Mouse (Mus musculus): ENCODE results near the gene Pappa. TPM values are rescaled to one million over a fixed set of nuclear protein-coding genes. Genes with fewer than 3 reads are reported as not detected.

Pappa gene
- polyA plus RNA-seq, 1 experiment from 2014 or later = 1.7 TPM

- no peak overlapping the region for H3K27ac ChIP-seq
- no peak overlapping the region for H3K4me3 ChIP-seq
- peak; percentile 35; the same call in 1 of the 2 replicates for ATAC-seq (ENCODE audit: insufficient number of reproducible peaks, insufficient read depth, low FRiP score, low TSS enrichment)
- H3K4me1 ChIP-seq = peaks cover 13% of the 10 kb centered on the region
- 6% methylated on average over 6 of the region's 6 CpGs for WGBS
- peaks cover 23% of the 10 kb centered on the region; the same call in 1 of the 2 replicates for H3K27me3 ChIP-seq
- no peaks in the 10 kb centered on the region for H3K36me3 ChIP-seq
- H3K4me2 ChIP-seq (replicated peaks) = peak overlapping the region; percentile 87
- H3K9me3 ChIP-seq = no peaks in the 10 kb centered on the region
- H3K9ac ChIP-seq = no peak overlapping the region
Measured at GRCm38 (mm10) chr4:65127291-65127590, 3.3 kb downstream of the Pappa start.

DNA sequence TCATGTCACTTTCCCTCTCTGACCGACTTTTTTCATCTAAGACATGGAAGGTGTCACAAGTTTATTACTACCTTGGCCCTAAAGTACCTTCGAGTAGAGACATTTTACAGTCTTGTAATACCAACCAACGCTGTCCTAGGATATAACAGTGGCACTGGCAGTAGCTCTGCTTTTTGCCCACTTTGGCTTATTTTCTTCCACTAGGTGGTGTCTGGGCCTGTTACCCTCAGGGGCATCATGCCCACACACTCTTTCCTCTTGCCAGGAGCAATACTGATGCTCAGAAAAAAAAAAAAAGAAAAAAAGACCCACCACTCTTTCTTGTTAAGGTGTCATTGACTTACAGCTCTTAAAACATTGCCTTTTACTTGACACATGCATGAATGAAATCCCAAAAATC, 8.7 kb downstream of the Pappa start:
- WGBS = 81% methylated on average over 3 of the region's 3 CpGs
- no peak overlapping the region for H3K4me3 ChIP-seq
- H3K9ac ChIP-seq = no peak overlapping the region
- no peaks in the 10 kb centered on the region for H3K9me3 ChIP-seq
- no peak for ATAC-seq (ENCODE audit: insufficient number of reproducible peaks, insufficient read depth, low FRiP score, low TSS enrichment)
- no peak overlapping the region for H3K4me2 ChIP-seq (replicated peaks)
- H3K27ac ChIP-seq = no peak overlapping the region
- peaks cover 2% of the 10 kb centered on the region; the same call in 1 of the 2 replicates for H3K27me3 ChIP-seq
- no peaks in the 10 kb centered on the region for H3K36me3 ChIP-seq
- H3K4me1 ChIP-seq = no peaks in the 10 kb centered on the region

- Histone ChIP-seq H3K4me2 (replicated peaks) (no peak overlapping the region), H3K27me3 (no peaks in the 10 kb centered on the region), H3K4me3 (no peak overlapping the region), H3K27ac (no peak overlapping the region), H3K4me1 (no peaks in the 10 kb centered on the region), H3K36me3 (no peaks in the 10 kb centered on the region), H3K9ac (no peak overlapping the region), H3K9me3 (no peaks in the 10 kb centered on the region)
- 81% methylated on average over 5 of the region's 5 CpGs for WGBS
- ATAC-seq (ENCODE audit: insufficient number of reproducible peaks, insufficient read depth, low FRiP score, low TSS enrichment) = no peak
Measured at GRCm38 (mm10) chr4:65134358-65134757, 10.4 kb downstream of the Pappa start.

GRCm38 (mm10) chr4:65135109-65135508, 11.1 kb downstream of the Pappa start:
- no peak overlapping the region for H3K4me3 ChIP-seq
- no peak overlapping the region for H3K9ac ChIP-seq
- ATAC-seq (ENCODE audit: insufficient number of reproducible peaks, insufficient read depth, low FRiP score, low TSS enrichment) = no peak
- no peaks in the 10 kb centered on the region for H3K27me3 ChIP-seq
- no peaks in the 10 kb centered on the region for H3K4me1 ChIP-seq
- no peak overlapping the region for H3K4me2 ChIP-seq (replicated peaks)
- no peaks in the 10 kb centered on the region for H3K9me3 ChIP-seq
- no peak overlapping the region for H3K27ac ChIP-seq
- H3K36me3 ChIP-seq = no peaks in the 10 kb centered on the region
- WGBS = 54% methylated on average over 5 of the region's 5 CpGs

GRCm38 (mm10) chr4:65136541-65136940, 12.6 kb downstream of the Pappa start:
- Histone ChIP-seq H3K27me3 (no peaks in the 10 kb centered on the region), H3K4me3 (no peak overlapping the region), H3K4me2 (replicated peaks) (no peak overlapping the region), H3K9me3 (no peaks in the 10 kb centered on the region), H3K27ac (no peak overlapping the region), H3K36me3 (no peaks in the 10 kb centered on the region), H3K9ac (no peak overlapping the region), H3K4me1 (no peaks in the 10 kb centered on the region)
- ATAC-seq (ENCODE audit: insufficient number of reproducible peaks, insufficient read depth, low FRiP score, low TSS enrichment) = no peak
- 84% methylated on average over 3 of the region's 3 CpGs for WGBS

GRCm38 (mm10) chr4:65146936-65147335, 23.0 kb downstream of the Pappa start:
- Histone ChIP-seq H3K4me1 (no peaks in the 10 kb centered on the region), H3K27me3 (no peaks in the 10 kb centered on the region), H3K27ac (no peak overlapping the region), H3K9ac (no peak overlapping the region), H3K9me3 (no peaks in the 10 kb centered on the region), H3K4me3 (no peak overlapping the region), H3K36me3 (no peaks in the 10 kb centered on the region), H3K4me2 (replicated peaks) (no peak overlapping the region)
- no peak for ATAC-seq (ENCODE audit: insufficient number of reproducible peaks, insufficient read depth, low FRiP score, low TSS enrichment)
- 36% methylated on average over 1 of the region's 1 CpGs for WGBS

DNA sequence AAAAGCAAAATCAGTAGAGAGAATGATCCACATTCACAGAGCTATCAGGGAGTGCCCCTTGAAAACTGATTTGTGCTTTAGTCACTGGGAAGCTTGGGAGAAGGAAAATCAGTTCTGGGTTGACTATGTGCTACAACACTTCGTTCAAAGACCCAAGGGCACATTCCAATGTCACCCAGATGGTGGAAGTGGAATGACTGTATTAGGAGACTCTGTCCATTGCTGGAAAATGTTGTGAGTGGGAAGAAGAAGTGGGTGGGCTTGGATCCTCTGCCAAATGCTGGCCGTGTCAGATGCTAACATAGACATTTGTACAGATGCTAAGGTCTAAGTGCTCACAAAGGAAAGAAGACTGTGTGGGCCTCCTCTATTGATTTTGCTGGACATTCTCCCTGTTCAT, 29.6 kb downstream of the Pappa start:
- H3K9ac ChIP-seq = no peak overlapping the region
- H3K27me3 ChIP-seq = no peaks in the 10 kb centered on the region
- WGBS = 75% methylated on average over 2 of the region's 2 CpGs
- H3K4me2 ChIP-seq (replicated peaks) = no peak overlapping the region
- H3K9me3 ChIP-seq = no peaks in the 10 kb centered on the region
- H3K27ac ChIP-seq = no peak overlapping the region
- no peaks in the 10 kb centered on the region for H3K4me1 ChIP-seq
- no peak overlapping the region for H3K4me3 ChIP-seq
- ATAC-seq (ENCODE audit: insufficient number of reproducible peaks, insufficient read depth, low FRiP score, low TSS enrichment) = no peak
- H3K36me3 ChIP-seq = no peaks in the 10 kb centered on the region

GRCm38 (mm10) chr4:65156231-65156630, 32.3 kb downstream of the Pappa start:
- no peak overlapping the region for H3K27ac ChIP-seq
- 89% methylated on average over 10 of the region's 10 CpGs for WGBS
- no peak for ATAC-seq (ENCODE audit: insufficient number of reproducible peaks, insufficient read depth, low FRiP score, low TSS enrichment)
- no peak overlapping the region for H3K4me2 ChIP-seq (replicated peaks)
- no peaks in the 10 kb centered on the region for H3K27me3 ChIP-seq
- no peaks in the 10 kb centered on the region for H3K4me1 ChIP-seq
- no peak overlapping the region for H3K9ac ChIP-seq
- no peak overlapping the region for H3K4me3 ChIP-seq
- H3K9me3 ChIP-seq = no peaks in the 10 kb centered on the region
- H3K36me3 ChIP-seq = no peaks in the 10 kb centered on the region

GRCm38 (mm10) chr4:65158651-65159050, 34.7 kb downstream of the Pappa start:
- Histone ChIP-seq H3K4me1 (0 out of 2 replicates have a peak, but pooled peaks cover under 1% of the 10 kb centered on the region), H3K36me3 (no peaks in the 10 kb centered on the region), H3K9ac (no peak overlapping the region), H3K27ac (no peak overlapping the region), H3K4me3 (no peak overlapping the region), H3K4me2 (replicated peaks) (no peak overlapping the region), H3K27me3 (no peaks in the 10 kb centered on the region), H3K9me3 (no peaks in the 10 kb centered on the region)
- ATAC-seq (ENCODE audit: insufficient number of reproducible peaks, insufficient read depth, low FRiP score, low TSS enrichment) = no peak
- WGBS = 78% methylated on average over 3 of the region's 3 CpGs

GRCm38 (mm10) chr4:65159481-65159880, 35.5 kb downstream of the Pappa start:
- 75% methylated on average over 5 of the region's 5 CpGs for WGBS
- no peak overlapping the region for H3K9ac ChIP-seq
- H3K27me3 ChIP-seq = no peaks in the 10 kb centered on the region
- no peak for ATAC-seq (ENCODE audit: insufficient number of reproducible peaks, insufficient read depth, low FRiP score, low TSS enrichment)
- H3K4me2 ChIP-seq (replicated peaks) = no peak overlapping the region
- no peak overlapping the region for H3K27ac ChIP-seq
- 0 out of 2 replicates have a peak, but pooled peaks cover 2% of the 10 kb centered on the region for H3K4me1 ChIP-seq
- no peaks in the 10 kb centered on the region for H3K9me3 ChIP-seq
- H3K36me3 ChIP-seq = no peaks in the 10 kb centered on the region
- H3K4me3 ChIP-seq = no peak overlapping the region

DNA sequence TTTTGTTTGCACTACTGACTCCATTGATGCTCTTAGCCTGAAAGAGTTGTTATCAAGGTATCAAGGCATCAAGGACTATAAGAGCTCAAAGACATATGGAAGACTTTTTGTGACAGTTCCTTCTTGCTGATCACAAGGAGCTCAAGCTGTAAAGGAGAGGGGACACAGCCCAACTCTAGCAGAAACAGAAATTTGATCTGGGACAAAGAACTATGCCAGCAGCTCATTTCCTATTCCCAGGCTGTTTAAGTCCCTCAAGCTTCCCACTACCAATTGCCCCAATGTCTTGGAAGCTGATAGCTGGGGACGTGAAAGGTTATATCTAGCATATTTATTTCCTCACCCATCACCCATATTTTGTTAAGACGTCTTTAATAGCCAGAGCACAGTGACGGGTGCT, 39.7 kb downstream of the Pappa start:
- H3K9me3 ChIP-seq = no peaks in the 10 kb centered on the region
- no peaks in the 10 kb centered on the region for H3K27me3 ChIP-seq
- H3K4me1 ChIP-seq = 0 out of 2 replicates have a peak, but pooled peaks cover 2% of the 10 kb centered on the region
- H3K4me3 ChIP-seq = no peak overlapping the region
- H3K9ac ChIP-seq = no peak overlapping the region
- no peak overlapping the region for H3K4me2 ChIP-seq (replicated peaks)
- WGBS = 65% methylated on average over 3 of the region's 3 CpGs
- H3K27ac ChIP-seq = no peak overlapping the region
- H3K36me3 ChIP-seq = no peaks in the 10 kb centered on the region
- no peak for ATAC-seq (ENCODE audit: insufficient number of reproducible peaks, insufficient read depth, low FRiP score, low TSS enrichment)

DNA sequence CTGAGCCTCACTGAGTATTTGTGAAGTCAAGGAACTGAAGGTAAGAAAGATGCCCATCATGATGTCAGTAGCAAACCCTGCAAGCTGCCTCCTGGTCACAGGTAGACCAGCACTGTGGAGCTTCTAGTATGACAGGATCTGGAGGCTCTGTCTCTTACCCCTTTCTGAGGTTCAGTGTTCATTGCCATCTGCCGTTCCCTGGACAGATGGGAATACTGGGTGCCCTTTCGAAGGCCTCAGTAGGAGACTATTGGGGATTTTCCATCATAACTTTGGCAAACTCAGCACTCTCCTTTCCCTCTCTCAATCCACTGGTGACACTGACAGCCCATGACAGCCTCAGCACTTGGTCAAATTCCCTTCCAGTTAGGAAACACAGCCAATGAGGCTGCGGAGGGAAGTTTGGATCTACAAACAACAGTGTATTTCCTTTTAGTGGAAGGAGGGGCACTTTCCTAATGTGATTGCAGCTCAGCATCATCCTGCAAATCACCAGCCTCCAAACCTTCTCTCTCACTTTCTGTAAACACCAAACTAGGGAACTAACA, 42.4 kb downstream of the Pappa start:
- no peak overlapping the region for H3K9ac ChIP-seq
- no peaks in the 10 kb centered on the region for H3K27me3 ChIP-seq
- WGBS = 84% methylated on average over 3 of the region's 3 CpGs
- no peaks in the 10 kb centered on the region for H3K36me3 ChIP-seq
- H3K9me3 ChIP-seq = no peaks in the 10 kb centered on the region
- H3K27ac ChIP-seq = no peak overlapping the region
- H3K4me3 ChIP-seq = no peak overlapping the region
- 0 out of 2 replicates have a peak, but pooled peaks cover 2% of the 10 kb centered on the region for H3K4me1 ChIP-seq
- no peak overlapping the region for H3K4me2 ChIP-seq (replicated peaks)
- ATAC-seq (ENCODE audit: insufficient number of reproducible peaks, insufficient read depth, low FRiP score, low TSS enrichment) = no peak

DNA sequence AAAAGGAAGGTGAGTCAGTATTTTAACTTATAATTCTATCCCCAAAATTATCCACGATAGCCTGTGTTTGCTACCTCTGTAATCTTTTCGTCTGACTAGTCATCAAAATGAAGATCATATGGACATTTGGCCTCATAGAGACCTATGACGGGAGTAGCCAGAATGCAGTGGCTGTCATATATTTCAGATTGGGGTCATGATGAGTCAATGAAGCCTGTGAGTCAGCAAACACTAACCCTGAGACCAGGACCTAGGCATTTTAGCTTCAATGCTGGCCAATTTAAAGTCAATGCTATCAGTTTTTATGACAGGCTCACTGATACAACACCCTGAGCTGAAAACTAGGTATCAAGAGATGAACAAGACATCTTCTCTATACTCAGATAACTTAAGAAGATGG, 50.5 kb downstream of the Pappa start:
- H3K9ac ChIP-seq = no peak overlapping the region
- H3K4me2 ChIP-seq (replicated peaks) = no peak overlapping the region
- ATAC-seq (ENCODE audit: insufficient number of reproducible peaks, insufficient read depth, low FRiP score, low TSS enrichment) = no peak
- no peak overlapping the region for H3K27ac ChIP-seq
- H3K9me3 ChIP-seq = no peaks in the 10 kb centered on the region
- H3K27me3 ChIP-seq = no peaks in the 10 kb centered on the region
- 73% methylated on average over 3 of the region's 3 CpGs for whole genome bisulfite sequencing
- no peak overlapping the region for H3K4me3 ChIP-seq
- 0 out of 2 replicates have a peak, but pooled peaks cover 4% of the 10 kb centered on the region for H3K4me1 ChIP-seq
- H3K36me3 ChIP-seq = no peaks in the 10 kb centered on the region

Measured in embryonic facial prominence, embryonic 12.5 days (tissue).